13 mouse cellular contexts compared by ENCODE assay signal in the genomic region with DNA sequence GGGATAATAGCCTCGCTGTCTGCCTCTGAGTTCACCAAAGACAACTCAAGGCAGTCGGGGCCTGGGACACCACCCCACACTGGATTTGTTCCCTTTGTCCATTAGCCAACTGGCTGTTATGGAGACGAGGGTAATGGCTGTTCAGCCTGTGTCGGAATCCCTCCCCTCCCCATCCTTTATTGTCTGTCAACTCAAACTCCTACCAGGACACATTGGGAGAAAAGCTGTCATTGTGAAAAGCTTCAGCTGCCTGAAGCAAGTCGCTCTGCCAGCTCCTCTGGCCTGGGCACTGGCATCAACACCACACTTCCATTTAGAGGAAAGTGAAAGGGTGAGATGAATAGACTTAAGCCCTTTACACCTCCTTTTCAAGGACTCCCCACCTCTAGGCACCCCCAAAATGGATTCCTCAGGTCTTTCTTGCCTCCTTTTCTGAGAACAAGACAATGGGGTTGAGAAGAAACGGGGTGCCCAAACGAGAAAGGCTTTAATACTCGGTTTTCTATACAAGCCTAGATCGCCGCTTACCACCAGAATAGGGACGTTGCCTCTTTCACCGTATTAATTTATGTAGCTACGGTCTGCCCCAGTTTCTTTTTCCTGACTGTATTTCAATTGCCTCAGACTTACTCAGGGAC.
A peak's percentile ranks its signal among the peaks of the same experiment; 100 is the strongest.
DNase-seq lines count a peak whose midpoint lies in the region; ATAC-seq lines count a peak whose summit lies in the region.
"Had no signal": no experiment of that assay in that cellular context is flagged by ENCODE, and none has a peak within 500 bp of the region (broad histone marks: within the 10 kb centered on the region; RNA-seq: fewer than 3 reads in every experiment).

No protein-coding gene starts in this region.

- H3K36me3 ChIP-seq in hindbrain, embryonic 13.5 days: no peaks in the 10 kb centered on the region
- H3K36me3 ChIP-seq in midbrain, embryonic 11.5 days (ENCODE audit: control insufficient read depth, insufficient read depth, low read length): no peaks in the 10 kb centered on the region
- H3K36me3 ChIP-seq: liver, embryonic 13.5 days had no signal

- H3K4me1 ChIP-seq in hindbrain, embryonic 13.5 days (replicated peaks): peaks cover 53% of the 10 kb centered on the region
- H3K4me1 ChIP-seq in midbrain, embryonic 11.5 days (ENCODE audit: control insufficient read depth, insufficient read depth, low read length): peaks cover 27% of the 10 kb centered on the region
- H3K4me1 ChIP-seq: liver, embryonic 13.5 days had no signal

- ATAC-seq in cerebellum, adult (ENCODE audit: insufficient number of reproducible peaks, low FRiP score, low TSS enrichment): peak; percentile 50; the same call in 1 of the 2 replicates
- ATAC-seq in hindbrain, embryonic 13.5 days (ENCODE audit: low FRiP score): peak; percentile 85
- ATAC-seq in midbrain, embryonic 11.5 days (ENCODE audit: low FRiP score): peak; percentile 71
- no peak for ATAC-seq in activated CD4-positive, CD25-positive, alpha-beta regulatory T cell, adult 4 months

- H3K9me3 ChIP-seq in hindbrain, embryonic 13.5 days: no peaks in the 10 kb centered on the region
- H3K9me3 ChIP-seq in midbrain, embryonic 11.5 days (ENCODE audit: control insufficient read depth, low read length): no peaks in the 10 kb centered on the region
- H3K9me3 ChIP-seq: liver, embryonic 13.5 days had no signal

- no peak overlapping the region for H3K9ac ChIP-seq in hindbrain, embryonic 13.5 days
- H3K9ac ChIP-seq in midbrain, embryonic 11.5 days (ENCODE audit: low read length): no peak overlapping the region
- H3K9ac ChIP-seq: liver, embryonic 13.5 days had no signal

- 46% methylated on average over 13 of the region's 13 CpGs for WGBS in hindbrain, embryonic 13.5 days
- WGBS in midbrain, embryonic 11.5 days: 39% methylated on average over 13 of the region's 13 CpGs

- H3K4me2 ChIP-seq in hindbrain, embryonic 13.5 days: no peak overlapping the region
- H3K4me2 ChIP-seq in midbrain, embryonic 11.5 days: no peak overlapping the region
- H3K4me2 ChIP-seq: heart, embryonic 11.5 days; liver, embryonic 13.5 days had no signal

- no peak for DNase-seq in cerebellum, adult 8-10 months
- DNase-seq in cerebellum, adult 9-10 months: peak; percentile 34
- DNase-seq in midbrain, embryonic 11.5 days (ENCODE audit: low spot score, missing footprints): peak; percentile 90
- DNase-seq in B cell, adult 2 months: no peak
- no peak for DNase-seq in kidney, postnatal 10 days
- DNase-seq: liver, embryonic 13.5 days; thymus, postnatal 4 days had no signal

- H3K27me3 ChIP-seq in hindbrain, embryonic 13.5 days: no peaks in the 10 kb centered on the region
- no peaks in the 10 kb centered on the region for H3K27me3 ChIP-seq in midbrain, embryonic 11.5 days (ENCODE audit: control insufficient read depth, insufficient read depth, low read length)
- H3K27me3 ChIP-seq: liver, embryonic 13.5 days had no signal

- H3K4me3 ChIP-seq in hindbrain, embryonic 13.5 days: no peak overlapping the region
- H3K4me3 ChIP-seq in midbrain, embryonic 11.5 days (ENCODE audit: low read depth, low read length): no peak overlapping the region
- H3K4me3 ChIP-seq: erythroblast, embryonic 14.5 days; liver, embryonic 13.5 days had no signal

- peak overlapping the region; percentile 65 for H3K27ac ChIP-seq in hindbrain, embryonic 13.5 days
- peak overlapping the region; percentile 60 for H3K27ac ChIP-seq in midbrain, embryonic 11.5 days (ENCODE audit: low read depth, low read length)
- H3K27ac ChIP-seq: kidney, postnatal 0 days; liver, embryonic 13.5 days had no signal

Comparison
In these comparisons a context has a peak if more than half of its experiments do, and no peak if none do; other contexts are left out.
1. DNase-seq: peak in cerebellum, adult 9-10 months (single experiment) and midbrain, embryonic 11.5 days (single experiment); none in cerebellum, adult 8-10 months (single experiment), B cell, adult 2 months (0 of 2) and kidney, postnatal 10 days (single experiment).